Mouse (Mus musculus): ENCODE measurements around the gene Gm20883. TPM values are rescaled to one million over a fixed set of nuclear protein-coding genes. Genes with fewer than 3 reads are reported as not detected.

Gm20883 gene
- not detected in 2 replicates for polyA plus RNA-seq (2012; rRNA removed)

GRCm38 (mm10) chrY:50607951-50608350, at the start of gene Gm20883:
TSS of gene Gm20883 (plus strand) at chrY:50608251.

Measured in stomach, adult 2 months (tissue).